Mouse (Mus musculus): ENCODE measurements at regions not wholly inside any gene's neighbourhood (a gene's known extent, or its start where the extent isn't known, plus 50 kb on each side); places are given as distances from the start of the nearest gene placed in this dataset.

GRCm38 (mm10) chr8:100796628-100797027 is 1380.4 kb upstream of the Cdh8 start:
- DNase-seq, result no peak

- no peak for DNase-seq
These were observed 1377.7 kb upstream of the Cdh8 start for GRCm38 (mm10) chr8:100793951-100794350.

- DNase-seq, result no peak
These were observed 1374.4 kb upstream of the Cdh8 start for GRCm38 (mm10) chr8:100790592-100791141.

- no peak for DNase-seq
These were observed 1371.9 kb upstream of the Cdh8 start for GRCm38 (mm10) chr8:100788132-100788531.

- peak; percentile 16 for DNase-seq
These were observed 1356.6 kb upstream of the Cdh8 start for GRCm38 (mm10) chr8:100772742-100773370.

- DNase-seq, result no peak
These were observed 1353.3 kb upstream of the Cdh8 start for GRCm38 (mm10) chr8:100769617-100770016.

GRCm38 (mm10) chr8:100733927-100734326 is 1317.7 kb upstream of the Cdh8 start:
- no peak for DNase-seq

GRCm38 (mm10) chr8:100702365-100702764 is 1286.1 kb upstream of the Cdh8 start:
- no peak for DNase-seq

GRCm38 (mm10) chr8:100695043-100695442 is 1278.8 kb upstream of the Cdh8 start:
- DNase-seq, result no peak

- DNase-seq, result no peak
These were observed 1262.3 kb upstream of the Cdh8 start for GRCm38 (mm10) chr8:100678580-100678979.

All from cerebellum, adult 11 months (tissue).